Mouse (Mus musculus) stomach, embryonic 15.5 days (tissue): ENCODE data around the gene Ttc7b. TPM values are rescaled to one million over a fixed set of nuclear protein-coding genes. Genes with fewer than 3 reads are reported as not detected.

Experiments used
- ATAC-seq: fragments of 200-750 bp; cut with Nextera tagmentation; 2 replicates; pipeline ENCODE4 v1.8.0; 2017; ENCODE audit warnings: low read depth, moderate number of reproducible peaks, moderate TSS enrichment; ENCODE audit not compliant: insufficient read depth, low FRiP score
- H3K27ac ChIP-seq: fragments of 300-500 bp; sonication (generic); 2 replicates; pipeline ENCODE4 v1.5.1; 2015; ENCODE audit warnings: mild to moderate bottlenecking, inconsistent platforms
- H3K27me3 ChIP-seq: fragments of 300-500 bp; sonication (generic); replicated peaks from 2 replicates; pipeline ENCODE4 v1.6.1; 2015; ENCODE audit warnings: inconsistent platforms
- H3K36me3 ChIP-seq: fragments of 300-500 bp; sonication (generic); 2 replicates; pipeline ENCODE4 v1.6.1; 2015; ENCODE audit warnings: inconsistent platforms
- H3K4me1 ChIP-seq: fragments of 300-500 bp; sonication (generic); 2 replicates; pipeline ENCODE4 v1.6.1; 2015; ENCODE audit warnings: inconsistent platforms
- H3K4me2 ChIP-seq: fragments of 300-500 bp; sonication (generic); 2 replicates; pipeline ENCODE4 v1.6.1; 2015; ENCODE audit warnings: mild to moderate bottlenecking, inconsistent platforms
- H3K4me3 ChIP-seq: fragments of 300-500 bp; sonication (generic); replicated peaks from 2 replicates; pipeline ENCODE4 v1.5.1; 2015; ENCODE audit warnings: inconsistent platforms
- H3K9ac ChIP-seq: fragments of 300-500 bp; sonication (generic); 2 replicates; pipeline ENCODE4 v1.6.1; 2015; ENCODE audit warnings: inconsistent platforms
- H3K9me3 ChIP-seq: fragments of 300-500 bp; sonication (generic); 2 replicates; pipeline ENCODE4 v1.6.1; 2016; ENCODE audit warnings: inconsistent platforms
- WGBS: fragments of 180-500 bp; shearing (Covaris S2); methylation state at CpG from one replicate; pipeline ENCODE4 v1.1.7; 2015; 5-methylcytosine and 5-hydroxymethylcytosine counted together
- polyA plus RNA-seq: library from polyadenylated mRNA; unstranded; fragments of >200 nt; fragmentation: Nextera tagmentation; extraction: Ambion mirVana; gene quantifications from 2 replicates; pipeline ENCODE4 v1.2.1, GENCODE M21; 2015

Gene Ttc7b
- polyA plus RNA-seq, 1 experiment from 2014 or later, result 5.4 TPM

DNA sequence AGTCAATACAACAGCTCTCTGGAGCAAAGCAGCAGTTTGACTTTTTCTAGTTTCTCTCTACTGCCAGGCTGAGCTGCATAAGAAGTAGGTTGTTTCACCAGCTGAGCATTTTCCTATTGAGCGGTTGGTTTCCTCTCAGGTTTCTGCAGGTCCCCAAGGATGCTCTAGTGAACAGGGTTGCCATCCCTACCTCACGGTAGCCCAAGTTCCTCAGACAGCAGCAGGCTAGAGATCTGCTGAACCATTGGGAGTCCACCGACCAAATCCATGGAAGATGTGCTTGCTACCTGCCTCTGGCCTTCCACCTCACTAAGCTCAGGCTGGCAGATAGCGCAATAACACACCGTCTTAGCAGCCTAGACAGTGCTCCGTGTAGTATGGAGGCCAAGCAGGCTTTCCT, 95.6 kb downstream of the Ttc7b start:
- WGBS, result 92% methylated on average over 6 of the region's 6 CpGs
- no peak overlapping the region for H3K27ac ChIP-seq

DNA sequence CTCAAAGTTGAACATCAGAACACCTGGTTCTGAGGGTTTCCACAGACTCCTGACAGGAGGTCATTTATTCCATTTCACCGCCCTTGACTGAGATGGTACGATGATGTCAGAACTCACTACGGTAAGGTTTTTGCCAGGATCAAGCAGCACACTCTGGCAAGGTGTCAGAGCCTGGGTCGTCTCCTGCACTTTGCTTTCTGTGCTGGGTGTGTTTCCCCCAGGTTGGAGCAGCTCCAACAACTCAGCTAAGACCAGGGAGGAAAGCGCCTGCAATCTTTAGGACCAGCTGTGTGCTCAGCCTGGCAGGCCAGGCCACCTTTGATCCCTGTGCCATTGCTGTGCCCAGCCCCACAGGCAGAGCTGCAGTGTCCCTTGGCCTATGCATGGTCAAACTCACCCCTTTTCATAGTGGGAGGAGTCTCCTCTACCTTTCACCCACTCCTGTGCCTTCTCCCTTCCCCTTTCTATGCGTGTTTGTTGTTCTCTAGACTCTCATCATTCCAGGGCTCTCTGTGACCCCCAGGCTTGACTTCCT, 98.3 kb downstream of the Ttc7b start:
- Histone ChIP-seq H3K4me3 (no peak overlapping the region), H3K36me3 (no peaks in the 10 kb centered on the region), H3K9ac (no peak overlapping the region), H3K4me1 (no peaks in the 10 kb centered on the region), H3K27me3 (no peaks in the 10 kb centered on the region), H3K27ac (no peak overlapping the region), H3K9me3 (no peaks in the 10 kb centered on the region), H3K4me2 (no peak overlapping the region)
- WGBS, result 68% methylated on average over 6 of the region's 6 CpGs
- ATAC-seq, result no peak

More for the DNA sequence above, 95.6 kb downstream of the Ttc7b start:
- no peaks in the 10 kb centered on the region for H3K4me1 ChIP-seq
- H3K27me3 ChIP-seq, result no peaks in the 10 kb centered on the region
- no peaks in the 10 kb centered on the region for H3K36me3 ChIP-seq
- no peak overlapping the region for H3K9ac ChIP-seq
- H3K4me3 ChIP-seq, result no peak overlapping the region
- H3K4me2 ChIP-seq, result no peak overlapping the region
- no peaks in the 10 kb centered on the region for H3K9me3 ChIP-seq
- ATAC-seq, result no peak

GRCm38 (mm10) chr12:100421538-100421937, 99.1 kb downstream of the Ttc7b start:
- no peak for ATAC-seq
- 58% methylated on average over 6 of the region's 6 CpGs for WGBS

DNA sequence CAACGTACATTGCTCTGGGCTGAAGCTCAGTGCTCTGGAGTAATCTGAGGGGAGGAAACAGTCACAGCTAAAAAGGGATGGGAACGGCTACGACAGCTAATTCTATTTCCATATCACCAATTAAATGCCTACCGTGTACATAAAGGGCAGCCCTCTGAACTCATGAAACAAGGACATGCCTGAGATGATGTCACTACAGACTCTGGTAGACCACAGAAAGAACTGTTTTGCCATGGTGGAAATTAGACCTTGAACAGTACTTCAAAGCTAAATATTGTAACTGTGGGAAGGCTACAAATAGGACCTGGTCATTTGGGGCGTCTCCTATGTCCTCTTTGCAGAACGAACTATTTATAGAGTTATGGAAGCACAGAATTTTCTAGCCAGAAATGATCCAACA, 99.7 kb downstream of the Ttc7b start:
- no peak overlapping the region for H3K27ac ChIP-seq
- H3K4me3 ChIP-seq, result no peak overlapping the region
- ATAC-seq, result no peak
- 78% methylated on average over 6 of the region's 6 CpGs for WGBS
- H3K4me1 ChIP-seq, result no peaks in the 10 kb centered on the region
- no peaks in the 10 kb centered on the region for H3K36me3 ChIP-seq
- H3K9me3 ChIP-seq, result no peaks in the 10 kb centered on the region
- no peak overlapping the region for H3K4me2 ChIP-seq
- no peak overlapping the region for H3K9ac ChIP-seq
- no peaks in the 10 kb centered on the region for H3K27me3 ChIP-seq

More at GRCm38 (mm10) chr12:100421538-100421937, 99.1 kb downstream of the Ttc7b start:
- H3K27me3 ChIP-seq, result no peaks in the 10 kb centered on the region
- H3K27ac ChIP-seq, result no peak overlapping the region
- no peak overlapping the region for H3K4me2 ChIP-seq
- H3K4me3 ChIP-seq, result no peak overlapping the region
- H3K9me3 ChIP-seq, result no peaks in the 10 kb centered on the region
- no peak overlapping the region for H3K9ac ChIP-seq
- no peaks in the 10 kb centered on the region for H3K4me1 ChIP-seq
- no peaks in the 10 kb centered on the region for H3K36me3 ChIP-seq

GRCm38 (mm10) chr12:100419946-100420874, 100.4 kb downstream of the Ttc7b start:
- ATAC-seq, result no peak
- H3K36me3 ChIP-seq, result no peaks in the 10 kb centered on the region
- H3K4me1 ChIP-seq, result no peaks in the 10 kb centered on the region
- WGBS, result 65% methylated on average over 9 of the region's 9 CpGs
- no peaks in the 10 kb centered on the region for H3K27me3 ChIP-seq
- H3K27ac ChIP-seq, result no peak overlapping the region
- H3K4me3 ChIP-seq, result no peak overlapping the region
- no peaks in the 10 kb centered on the region for H3K9me3 ChIP-seq
- H3K9ac ChIP-seq, result no peak overlapping the region
- H3K4me2 ChIP-seq, result no peak overlapping the region

DNA sequence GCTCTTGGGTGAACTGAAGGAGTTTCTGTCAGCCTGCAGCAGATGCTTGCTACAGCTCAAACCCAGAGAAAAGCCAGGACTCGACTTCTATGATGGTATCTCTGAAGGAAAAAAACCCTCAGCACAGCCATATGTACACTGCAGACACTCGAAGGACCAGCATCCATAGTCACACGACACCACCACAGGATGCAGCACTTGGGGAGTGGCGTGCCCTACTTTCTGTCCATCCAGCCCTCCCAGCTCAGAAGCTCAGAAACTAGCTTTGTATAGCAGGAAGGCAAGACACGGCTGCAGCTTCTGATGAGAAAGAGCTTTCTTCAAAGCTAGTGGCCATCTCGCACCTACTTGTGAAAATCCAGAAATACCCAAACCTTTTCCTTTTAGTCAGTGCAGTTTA, 104.8 kb downstream of the Ttc7b start:
- 67% methylated on average over 6 of the region's 6 CpGs for WGBS
- ATAC-seq, result no peak

DNA sequence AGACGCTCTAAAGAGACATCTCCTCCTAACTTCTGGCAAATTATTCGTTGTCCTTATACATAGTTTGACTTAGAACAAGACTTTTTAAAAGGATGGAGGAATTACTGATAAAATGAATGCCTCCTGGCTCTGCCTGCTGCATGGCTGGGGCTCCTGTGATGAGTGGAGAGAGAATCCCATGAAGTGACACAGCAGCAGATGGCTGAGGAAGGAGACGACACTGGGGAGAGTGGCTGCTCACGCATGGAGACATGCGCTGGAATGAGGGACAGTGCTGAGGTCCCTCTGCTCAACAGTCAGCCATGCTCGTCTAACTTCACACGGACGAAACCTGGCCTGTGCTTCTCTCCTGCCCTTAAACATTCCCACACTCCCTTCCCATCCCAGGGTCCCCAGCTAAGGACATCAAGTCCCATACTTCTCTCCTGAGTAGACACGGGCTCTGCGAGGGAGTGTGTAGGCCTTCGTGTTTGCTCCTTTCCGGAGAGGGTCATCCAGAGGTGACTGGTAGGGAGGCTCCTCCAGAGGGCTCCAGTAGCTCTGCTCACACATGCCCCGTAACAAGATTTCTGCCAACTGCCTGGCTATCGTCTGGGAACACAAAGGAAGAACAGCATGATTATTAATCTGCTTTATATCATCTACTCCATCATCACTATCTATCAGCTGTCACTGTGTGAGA, 105.8 kb downstream of the Ttc7b start:
- Histone ChIP-seq H3K27me3 (no peaks in the 10 kb centered on the region), H3K9ac (no peak overlapping the region), H3K4me1 (peaks cover 5% of the 10 kb centered on the region; the same call in 1 of the 2 replicates), H3K4me2 (no peak overlapping the region), H3K27ac (no peak overlapping the region), H3K36me3 (no peaks in the 10 kb centered on the region; the same call in 1 of the 2 replicates), H3K4me3 (no peak overlapping the region), H3K9me3 (no peaks in the 10 kb centered on the region)
- ATAC-seq, result no peak
- 57% methylated on average over 14 of the region's 14 CpGs for WGBS

More for the DNA sequence above, 104.8 kb downstream of the Ttc7b start:
- Histone ChIP-seq H3K4me1 (peaks cover 5% of the 10 kb centered on the region; the same call in 1 of the 2 replicates), H3K27me3 (no peaks in the 10 kb centered on the region), H3K4me2 (no peak overlapping the region), H3K9ac (no peak overlapping the region), H3K4me3 (no peak overlapping the region), H3K36me3 (no peaks in the 10 kb centered on the region; the same call in 1 of the 2 replicates), H3K27ac (no peak overlapping the region), H3K9me3 (no peaks in the 10 kb centered on the region)

GRCm38 (mm10) chr12:100408714-100409113, 111.9 kb downstream of the Ttc7b start:
- no peak overlapping the region for H3K4me3 ChIP-seq
- H3K27ac ChIP-seq, result no peak overlapping the region
- peaks cover 14% of the 10 kb centered on the region for H3K4me1 ChIP-seq
- no peak overlapping the region for H3K9ac ChIP-seq
- no peaks in the 10 kb centered on the region for H3K9me3 ChIP-seq
- no peak overlapping the region for H3K4me2 ChIP-seq
- ATAC-seq, result no peak
- WGBS, result 88% methylated on average over 11 of the region's 11 CpGs
- no peaks in the 10 kb centered on the region; the same call in 1 of the 2 replicates for H3K36me3 ChIP-seq
- H3K27me3 ChIP-seq, result no peaks in the 10 kb centered on the region

DNA sequence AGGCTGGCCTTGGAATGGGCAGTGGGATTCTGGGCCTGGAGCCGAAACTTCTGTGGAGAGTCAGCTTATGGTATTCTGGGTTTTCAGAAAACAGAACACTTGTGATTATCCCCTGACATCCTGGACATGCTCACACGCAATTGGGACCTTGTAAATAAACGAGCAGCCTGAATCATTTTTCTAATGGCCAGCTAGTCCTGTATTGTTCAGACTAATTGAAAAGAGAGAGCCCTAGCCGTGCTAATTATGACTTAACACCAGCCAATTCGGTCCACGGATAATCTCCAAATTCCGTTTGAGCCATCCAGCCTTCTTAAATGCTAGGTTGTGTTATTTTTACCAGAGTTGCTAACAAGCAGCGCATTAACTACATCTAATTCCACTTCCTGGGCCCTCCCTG, 112.5 kb downstream of the Ttc7b start:
- no peak for ATAC-seq
- Histone ChIP-seq H3K4me1 (peaks cover 17% of the 10 kb centered on the region), H3K9me3 (no peaks in the 10 kb centered on the region), H3K27me3 (no peaks in the 10 kb centered on the region), H3K36me3 (no peaks in the 10 kb centered on the region), H3K27ac (no peak overlapping the region; the same call in 1 of the 2 replicates), H3K4me3 (no peak overlapping the region), H3K4me2 (no peak overlapping the region), H3K9ac (no peak overlapping the region)
- 68% methylated on average over 8 of the region's 8 CpGs for WGBS

GRCm38 (mm10) chr12:100407371-100407770, 113.3 kb downstream of the Ttc7b start:
- Histone ChIP-seq H3K9ac (no peak overlapping the region), H3K9me3 (no peaks in the 10 kb centered on the region), H3K4me2 (no peak overlapping the region), H3K27me3 (no peaks in the 10 kb centered on the region), H3K27ac (no peak overlapping the region; the same call in 1 of the 2 replicates), H3K4me1 (peaks cover 17% of the 10 kb centered on the region), H3K36me3 (no peaks in the 10 kb centered on the region), H3K4me3 (no peak overlapping the region)
- ATAC-seq, result no peak
- WGBS, result 25% methylated on average over 7 of the region's 7 CpGs

DNA sequence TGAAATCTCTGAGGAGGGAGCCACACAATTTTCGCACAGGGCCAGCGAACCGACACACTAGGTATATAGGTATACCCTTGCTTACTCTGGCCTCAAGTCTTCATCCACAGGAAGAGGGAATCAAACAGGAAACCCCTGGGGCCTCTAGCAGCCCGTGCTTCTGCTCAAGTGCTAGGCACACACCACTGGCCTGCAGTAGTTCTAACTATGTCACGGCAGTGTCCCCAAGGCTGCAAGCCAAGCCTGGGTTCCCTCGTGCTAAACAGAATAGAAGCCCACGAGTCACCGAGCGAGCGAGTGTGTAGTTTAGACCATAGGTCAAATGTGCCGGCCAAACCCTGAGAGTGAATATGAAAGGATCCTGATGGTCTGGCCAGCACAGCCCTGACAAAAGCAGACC, 114.5 kb downstream of the Ttc7b start:
- Histone ChIP-seq H3K27me3 (no peaks in the 10 kb centered on the region), H3K9ac (no peak overlapping the region), H3K9me3 (no peaks in the 10 kb centered on the region), H3K36me3 (no peaks in the 10 kb centered on the region), H3K4me2 (no peak overlapping the region), H3K4me1 (peaks cover 17% of the 10 kb centered on the region), H3K4me3 (no peak overlapping the region), H3K27ac (no peak overlapping the region)
- WGBS, result 77% methylated on average over 11 of the region's 11 CpGs
- no peak for ATAC-seq
